Mouse (Mus musculus) liver, embryonic 11.5 days (tissue): Measurements from ENCODE around the gene Ssc4d. TPM values are rescaled to one million over a fixed set of nuclear protein-coding genes. Genes with fewer than 3 reads are reported as not detected.

Source experiments
- ATAC-seq: fragments of 200-750 bp; cut with Nextera tagmentation; replicated peaks from 2 replicates; pipeline ENCODE4 v1.8.0; 2017; ENCODE audit warnings: moderate number of reproducible peaks, mild to moderate bottlenecking, moderate TSS enrichment, moderate library complexity; ENCODE audit not compliant: low FRiP score
- DNase-seq: peaks from one replicate; pipeline ENCODE4 v3.0.0-alpha.2; 2017; ENCODE audit warnings: low spot score
- H3K27ac ChIP-seq: fragments of 300-500 bp; sonication (generic); 2 replicates; pipeline ENCODE4 v1.5.1; 2014; ENCODE audit warnings: mild to moderate bottlenecking, low read depth, low read length, control low read depth
- H3K27me3 ChIP-seq: fragments of 300-500 bp; sonication (generic); replicated peaks from 2 replicates; pipeline ENCODE4 v1.6.1; 2014; ENCODE audit warnings: low read length, mixed read lengths; ENCODE audit not compliant: control insufficient read depth, insufficient read depth
- H3K36me3 ChIP-seq: fragments of 300-500 bp; sonication (generic); 2 replicates; pipeline ENCODE4 v1.6.1; 2014; ENCODE audit warnings: mild to moderate bottlenecking, low read length, moderate library complexity, mixed read lengths; ENCODE audit not compliant: control insufficient read depth, insufficient read depth
- H3K4me1 ChIP-seq: fragments of 300-500 bp; sonication (generic); replicated peaks from 2 replicates; pipeline ENCODE4 v1.6.1; 2014; ENCODE audit warnings: low read length, mixed read lengths; ENCODE audit not compliant: control insufficient read depth, insufficient read depth
- H3K4me2 ChIP-seq: fragments of 300-500 bp; sonication (generic); 2 replicates; pipeline ENCODE4 v1.6.1; 2014; ENCODE audit warnings: mild to moderate bottlenecking, control low read depth, moderate library complexity
- H3K4me3 ChIP-seq: fragments of 300-500 bp; sonication (generic); 2 replicates; pipeline ENCODE4 v1.5.1; 2014; ENCODE audit warnings: low read depth, low read length, control low read depth
- H3K9ac ChIP-seq: fragments of 300-500 bp; sonication (generic); 2 replicates; pipeline ENCODE4 v1.6.1; 2014; ENCODE audit warnings: low read depth, low read length, control low read depth
- H3K9me3 ChIP-seq: fragments of 300-500 bp; sonication (generic); 2 replicates; pipeline ENCODE4 v1.6.1; 2016; ENCODE audit warnings: low read length, inconsistent platforms, mixed read lengths; ENCODE audit not compliant: control insufficient read depth
- whole genome bisulfite sequencing: fragments of 180-500 bp; shearing (Covaris S2); extraction: QIAGEN DNeasy Blood & Tissue Kit; methylation state at CpG from one replicate; pipeline ENCODE4 v1.1.7; 2014; 5-methylcytosine and 5-hydroxymethylcytosine counted together
- polyA plus RNA-seq: library from polyadenylated mRNA; unstranded; fragments of >200 nt; fragmentation: Nextera tagmentation; extraction: Ambion mirVana; gene quantifications from 2 replicates; pipeline ENCODE4 v1.2.1, GENCODE M21; 2014

The Ssc4d gene
- polyA plus RNA-seq, 1 experiment from 2014 or later = 3.0 TPM

DNA sequence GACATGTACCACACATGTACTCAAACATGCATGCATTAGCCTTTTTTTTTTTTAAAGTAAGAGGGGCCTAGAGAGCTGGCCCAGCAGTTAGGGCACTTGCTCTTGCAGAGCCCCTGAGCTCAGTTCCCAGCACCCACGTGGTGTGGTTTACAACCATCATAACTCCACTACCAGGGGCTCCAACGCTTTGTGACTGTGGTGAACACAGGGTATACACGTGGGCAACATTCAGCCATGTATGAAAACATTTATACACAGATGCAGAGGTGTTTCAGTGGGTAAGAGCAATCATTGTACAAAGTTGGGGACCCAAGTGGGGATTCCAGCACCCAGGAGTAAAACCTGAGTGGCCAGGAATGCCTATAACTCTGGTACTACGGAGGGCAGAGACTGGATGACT lies 16.0 kb downstream of the Ssc4d start:
- Histone ChIP-seq H3K9ac (peak overlapping the region; percentile 12), H3K9me3 (no peaks in the 10 kb centered on the region), H3K4me2 (peak overlapping the region; percentile 54), H3K4me3 (peak overlapping the region; percentile 32; the same call in 1 of the 2 replicates), H3K27me3 (no peaks in the 10 kb centered on the region), H3K36me3 (no peaks in the 10 kb centered on the region), H3K4me1 (peaks cover 37% of the 10 kb centered on the region), H3K27ac (peak overlapping the region; percentile 69)
- ATAC-seq = no peak
- DNase-seq = no peak
- WGBS = 91% methylated on average over 4 of the region's 4 CpGs

DNA sequence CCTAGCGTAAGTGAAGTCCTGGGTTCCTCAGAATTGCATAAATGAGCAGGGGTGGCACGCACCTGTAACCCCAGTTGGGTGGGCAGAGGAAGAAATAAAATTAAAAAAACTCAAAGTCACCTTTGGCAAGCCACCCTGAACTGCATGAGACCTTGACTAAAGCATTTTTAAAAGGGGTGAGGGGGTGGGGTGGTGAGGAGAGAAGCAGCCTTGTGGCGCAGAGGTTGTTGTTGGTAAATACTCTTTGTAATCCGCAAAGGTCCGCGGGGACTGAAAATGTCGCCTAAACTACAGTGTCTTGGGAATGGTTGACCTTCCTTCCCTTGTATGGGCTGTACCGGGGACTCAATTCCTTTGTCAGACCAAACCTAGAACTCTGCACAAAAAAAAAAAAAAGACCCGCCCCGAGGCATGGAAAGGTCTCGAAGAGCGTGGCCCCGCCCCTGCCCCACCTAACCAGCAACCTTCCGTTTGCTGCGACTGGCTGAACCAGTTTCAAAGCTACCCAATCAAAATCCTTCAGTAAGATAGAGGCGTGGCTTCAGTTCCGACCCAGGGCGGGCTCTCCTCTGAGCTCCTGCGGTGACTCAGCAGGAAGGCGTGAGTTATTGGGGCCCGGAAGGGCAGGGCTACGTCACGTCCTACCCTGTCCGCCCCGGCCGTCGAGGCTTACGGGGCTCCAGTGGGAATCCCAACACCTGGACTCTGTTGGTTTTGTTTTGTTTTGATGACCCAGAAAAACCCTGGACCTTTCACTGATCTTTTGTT lies 16.9 kb downstream of the Ssc4d start:
- H3K36me3 ChIP-seq = no peaks in the 10 kb centered on the region
- no peaks in the 10 kb centered on the region for H3K9me3 ChIP-seq
- DNase-seq (peak; percentile 89), ATAC-seq (peak; percentile 84)
- H3K4me1 ChIP-seq = peaks cover 34% of the 10 kb centered on the region
- peak overlapping the region; percentile 54 for H3K4me2 ChIP-seq
- WGBS = 8% methylated on average over 28 of the region's 28 CpGs
- H3K27ac ChIP-seq = peak overlapping the region; percentile 95
- peak overlapping the region; percentile 71 for H3K9ac ChIP-seq
- no peaks in the 10 kb centered on the region for H3K27me3 ChIP-seq
- H3K4me3 ChIP-seq = peak overlapping the region; percentile 32

DNA sequence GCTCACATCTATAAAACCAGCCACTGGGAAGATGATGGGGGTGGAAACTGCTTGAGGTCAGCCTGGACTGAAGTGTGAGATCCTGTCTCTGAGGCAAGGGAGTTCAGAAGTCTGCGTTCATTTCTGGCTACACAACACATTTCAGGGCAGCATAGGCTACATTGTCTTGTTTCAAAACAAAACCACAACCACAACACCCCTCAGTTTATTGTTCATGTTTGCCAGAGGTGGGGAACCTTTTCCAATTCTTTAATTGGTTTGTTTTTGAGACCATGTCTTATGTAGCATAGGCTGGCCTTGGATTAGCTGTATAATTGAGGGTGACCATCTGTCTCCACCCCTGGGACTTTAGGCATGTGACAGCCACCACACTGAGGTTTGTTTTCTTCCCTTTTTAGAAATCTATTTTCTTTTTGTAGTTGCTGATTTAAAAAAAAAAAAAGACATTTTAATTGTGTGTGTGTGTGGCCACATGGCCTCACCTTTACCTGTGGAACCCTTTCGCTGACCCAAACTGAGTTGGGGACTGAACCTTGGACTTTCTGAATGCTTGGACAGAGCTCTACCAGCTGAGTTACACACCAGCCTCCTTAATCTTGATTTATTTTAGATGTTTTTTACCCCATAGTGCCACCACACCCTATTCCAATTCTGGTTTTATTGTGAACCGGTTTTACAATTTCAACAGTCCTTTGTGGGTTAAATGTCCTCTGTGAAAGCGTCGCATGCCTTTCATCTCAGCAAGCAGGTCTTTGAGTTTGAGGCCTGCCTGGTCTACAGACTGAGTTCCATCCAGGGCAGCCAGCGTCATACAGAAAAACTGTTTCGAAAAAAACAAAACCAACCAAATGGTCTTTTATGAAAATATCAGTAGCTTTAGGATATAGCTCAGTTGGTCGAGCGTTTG lies 17.8 kb downstream of the Ssc4d start:
- no peak overlapping the region for H3K4me3 ChIP-seq
- peak overlapping the region; percentile 71 for H3K9ac ChIP-seq
- no peaks in the 10 kb centered on the region for H3K9me3 ChIP-seq
- H3K4me2 ChIP-seq = peak overlapping the region; percentile 54
- peaks cover 32% of the 10 kb centered on the region for H3K4me1 ChIP-seq
- DNase-seq = no peak
- no peaks in the 10 kb centered on the region for H3K27me3 ChIP-seq
- peak overlapping the region; percentile 95 for H3K27ac ChIP-seq
- 76% methylated on average over 9 of the region's 9 CpGs for WGBS
- H3K36me3 ChIP-seq = no peaks in the 10 kb centered on the region
- no peak for ATAC-seq

DNA sequence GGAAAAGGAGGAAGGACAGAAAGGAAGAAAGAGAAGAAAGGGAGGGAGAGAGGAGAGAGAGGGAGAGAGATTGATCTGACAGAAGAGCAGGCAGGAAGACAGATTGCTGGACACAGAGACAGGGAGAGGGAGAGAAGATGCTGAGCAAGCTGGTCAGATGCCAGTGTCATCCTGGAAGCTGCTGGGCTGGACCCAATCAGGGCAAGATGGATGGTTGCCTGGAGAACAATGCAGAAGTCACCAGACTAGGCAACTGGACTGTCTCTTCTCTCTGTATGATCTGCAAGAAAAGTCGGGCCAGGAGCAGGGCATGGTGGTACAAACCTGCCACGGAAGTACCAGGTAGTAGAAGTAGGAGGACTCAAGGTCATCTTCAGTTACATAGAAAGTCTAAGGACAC lies 21.5 kb downstream of the Ssc4d start:
- no peak for DNase-seq
- Histone ChIP-seq H3K27me3 (no peaks in the 10 kb centered on the region), H3K4me2 (no peak overlapping the region), H3K9me3 (no peaks in the 10 kb centered on the region), H3K27ac (no peak overlapping the region), H3K36me3 (no peaks in the 10 kb centered on the region), H3K4me1 (peaks cover 18% of the 10 kb centered on the region), H3K9ac (no peak overlapping the region), H3K4me3 (no peak overlapping the region)
- WGBS = 83% methylated on average over 2 of the region's 2 CpGs
- ATAC-seq = no peak

DNA sequence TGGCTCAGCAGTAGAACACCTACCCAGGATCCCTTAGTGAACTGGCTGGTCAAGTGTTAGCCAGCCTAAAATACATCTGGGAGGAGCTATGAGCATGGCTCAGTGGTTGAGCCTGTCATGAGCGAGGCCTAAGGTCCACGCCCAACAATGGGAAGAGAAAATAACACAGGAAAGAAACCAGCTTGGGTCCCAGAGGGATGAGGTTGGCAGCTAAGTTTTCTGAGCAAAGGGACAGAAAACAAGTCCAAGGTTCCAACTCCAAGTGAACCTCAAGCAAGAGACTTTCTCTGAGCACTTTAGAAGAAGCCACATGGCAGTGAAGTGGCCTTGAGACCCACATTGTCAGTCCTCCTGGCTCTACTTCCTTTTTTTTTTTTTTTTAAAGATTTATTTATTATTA lies 22.7 kb downstream of the Ssc4d start:
- no peak for DNase-seq
- H3K9me3 ChIP-seq = no peaks in the 10 kb centered on the region
- no peaks in the 10 kb centered on the region for H3K36me3 ChIP-seq
- H3K27me3 ChIP-seq = no peaks in the 10 kb centered on the region
- peak overlapping the region; percentile 10; the same call in 1 of the 2 replicates for H3K27ac ChIP-seq
- H3K4me2 ChIP-seq = no peak overlapping the region
- peaks cover 12% of the 10 kb centered on the region for H3K4me1 ChIP-seq
- H3K9ac ChIP-seq = no peak overlapping the region
- peak; percentile 58 for ATAC-seq
- 88% methylated on average over 2 of the region's 2 CpGs for WGBS
- no peak overlapping the region for H3K4me3 ChIP-seq

DNA sequence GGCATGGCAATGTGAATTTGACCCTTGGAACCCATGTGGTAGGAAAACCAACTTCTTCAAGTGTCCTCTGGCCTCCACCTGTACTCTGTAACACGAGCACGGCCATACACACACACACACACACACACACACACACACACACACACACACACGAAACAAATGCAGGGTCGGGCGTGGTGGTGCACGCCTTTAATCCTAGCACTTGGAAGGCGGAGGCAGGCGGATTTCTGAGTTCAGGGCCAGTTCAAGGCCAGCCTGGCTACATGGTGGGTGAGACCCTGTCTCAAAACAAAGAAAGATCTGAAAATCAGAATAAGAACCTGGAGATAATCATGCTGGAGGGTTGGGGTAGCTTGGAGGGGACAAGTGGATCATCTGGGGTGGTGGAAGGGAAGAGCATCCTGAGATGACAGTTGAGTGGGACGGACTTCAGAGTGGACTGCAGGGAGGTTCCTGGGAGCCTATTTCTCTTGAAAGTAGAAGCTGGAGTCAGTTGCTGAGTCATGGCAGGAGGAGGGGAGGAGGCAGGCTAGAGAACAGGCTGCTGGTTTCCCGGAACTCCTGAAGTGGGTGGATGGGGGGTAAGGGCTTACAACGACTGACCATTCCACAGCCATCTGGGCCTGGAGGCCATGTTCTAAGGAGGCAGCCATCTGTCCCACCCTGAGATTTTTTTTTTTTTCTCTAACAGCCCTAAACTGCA lies 23.5 kb downstream of the Ssc4d start:
- DNase-seq (peak; percentile 44), ATAC-seq (peak; percentile 78)
- 65% methylated on average over 11 of the region's 11 CpGs for whole genome bisulfite sequencing
- H3K4me3 ChIP-seq = no peak overlapping the region
- peak overlapping the region; percentile 10 for H3K27ac ChIP-seq
- H3K9me3 ChIP-seq = no peaks in the 10 kb centered on the region
- no peak overlapping the region for H3K4me2 ChIP-seq
- no peaks in the 10 kb centered on the region for H3K36me3 ChIP-seq
- H3K27me3 ChIP-seq = no peaks in the 10 kb centered on the region
- peaks cover 10% of the 10 kb centered on the region for H3K4me1 ChIP-seq
- peak overlapping the region; percentile 13; the same call in 1 of the 2 replicates for H3K9ac ChIP-seq

DNA sequence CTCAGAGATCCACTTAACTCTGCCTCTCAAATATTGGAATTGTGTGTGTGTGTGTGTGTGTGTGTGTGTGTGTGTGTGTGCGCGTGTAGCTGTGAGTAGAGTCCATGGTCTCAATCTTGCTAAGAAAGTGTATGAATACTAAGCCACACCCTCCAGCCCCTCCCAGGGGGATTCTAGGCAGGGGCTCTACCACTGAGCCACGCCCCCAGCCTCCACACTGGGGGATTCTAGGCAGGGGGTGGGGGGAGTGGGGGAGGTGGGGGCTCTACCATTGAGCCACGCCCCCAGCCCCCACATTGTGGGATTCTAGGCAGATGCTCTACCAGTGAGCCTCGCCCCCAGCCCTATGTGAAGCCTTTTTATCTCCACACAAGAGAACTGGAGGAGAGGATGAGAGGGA lies 27.7 kb downstream of the Ssc4d start:
- Histone ChIP-seq H3K4me2 (no peak overlapping the region), H3K27ac (no peak overlapping the region), H3K9ac (no peak overlapping the region), H3K36me3 (no peaks in the 10 kb centered on the region), H3K27me3 (no peaks in the 10 kb centered on the region), H3K4me3 (no peak overlapping the region), H3K9me3 (no peaks in the 10 kb centered on the region), H3K4me1 (peaks cover 9% of the 10 kb centered on the region)
- 70% methylated on average over 5 of the region's 5 CpGs for WGBS
- no peak for ATAC-seq
- no peak for DNase-seq

DNA sequence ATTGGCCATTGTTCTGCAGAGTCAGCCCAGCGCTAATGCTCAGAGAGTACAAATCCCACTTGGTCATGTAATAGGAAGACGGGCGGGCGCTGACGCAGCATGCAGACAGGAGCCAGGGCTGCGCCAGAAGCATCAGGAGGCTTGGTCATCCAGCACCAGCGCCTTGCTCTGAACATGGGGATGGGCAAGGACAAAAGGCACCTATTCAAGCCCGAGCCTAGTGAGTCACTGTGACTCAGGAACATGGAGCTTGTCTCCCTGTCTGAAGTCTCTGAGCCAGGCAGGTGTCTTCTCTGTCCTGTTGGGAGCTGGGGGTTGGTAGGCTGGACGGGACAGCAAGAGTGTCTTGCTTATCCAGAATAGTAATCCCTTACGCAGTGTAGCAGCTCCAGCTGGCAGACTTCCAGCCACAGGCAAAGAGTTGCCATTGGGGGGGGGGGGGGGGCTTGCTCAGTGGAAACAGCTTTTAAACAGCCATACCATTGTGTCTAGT lies 28.4 kb downstream of the Ssc4d start:
- H3K4me1 ChIP-seq = peaks cover 3% of the 10 kb centered on the region
- no peak overlapping the region for H3K27ac ChIP-seq
- H3K36me3 ChIP-seq = no peaks in the 10 kb centered on the region
- DNase-seq (no peak), ATAC-seq (no peak)
- no peak overlapping the region for H3K9ac ChIP-seq
- no peaks in the 10 kb centered on the region for H3K9me3 ChIP-seq
- H3K27me3 ChIP-seq = no peaks in the 10 kb centered on the region
- no peak overlapping the region for H3K4me2 ChIP-seq
- 63% methylated on average over 10 of the region's 10 CpGs for WGBS
- no peak overlapping the region for H3K4me3 ChIP-seq
